Comparison of ENCODE assay signal across 27 mouse cellular contexts in genomic region chr3:98913591-98913990, GRCm38 (mm10). TPM values are rescaled to one million over a fixed set of nuclear protein-coding genes. Genes with fewer than 3 reads are reported as not detected.
DNase-seq lines count a peak whose midpoint lies in the region; ATAC-seq and TF ChIP-seq lines count a peak whose summit lies in the region.
"Had no signal": no experiment of that assay in that cellular context is flagged by ENCODE, and none has a peak within 500 bp of the region (broad histone marks: within the 10 kb centered on the region; RNA-seq: fewer than 3 reads in every experiment).

No protein-coding gene starts in this region.

- peak; percentile 53 for TF ChIP-seq CTCF in hindbrain, postnatal 0 days (IDR thresholded peaks at IDR 0.05; ENCODE audit: low read depth)
- TF ChIP-seq CTCF in cortical plate, adult 2 months (IDR thresholded peaks at IDR 0.05; ENCODE audit: extremely low read depth, insufficient read depth, low read length) = 0 out of 2 replicates have a peak, but pooled peaks have one; percentile 6

- ATAC-seq in hindbrain, postnatal 0 days = peak; percentile 45; the same call in 1 of the 2 replicates
- no peak for ATAC-seq in hindbrain, embryonic 14.5 days (ENCODE audit: low FRiP score)
- ATAC-seq in midbrain, embryonic 14.5 days (ENCODE audit: low FRiP score, low TSS enrichment) = no peak
- no peak for ATAC-seq in midbrain, embryonic 15.5 days (replicated peaks)
- ATAC-seq: forebrain, embryonic 14.5 days; hindbrain, embryonic 16.5 days had no signal

- H3K9me3 ChIP-seq in hindbrain, postnatal 0 days (ENCODE audit: low read length) = no peaks in the 10 kb centered on the region
- H3K9me3 ChIP-seq in hindbrain, embryonic 14.5 days (ENCODE audit: control insufficient read depth, low read length) = no peaks in the 10 kb centered on the region
- H3K9me3 ChIP-seq in midbrain, embryonic 14.5 days (ENCODE audit: control insufficient read depth, low read length) = no peaks in the 10 kb centered on the region
- H3K9me3 ChIP-seq in midbrain, embryonic 15.5 days = no peaks in the 10 kb centered on the region
- H3K9me3 ChIP-seq: embryonic facial prominence, embryonic 12.5 days; heart, embryonic 15.5 days; limb, embryonic 15.5 days; liver, embryonic 15.5 days; megakaryocyte, embryonic 14.5 days; neural tube, embryonic 12.5 days; stomach, embryonic 15.5 days had no signal

- H3K4me3 ChIP-seq in hindbrain, postnatal 0 days (ENCODE audit: low read length) = no peak overlapping the region
- H3K4me3 ChIP-seq in hindbrain, embryonic 14.5 days (replicated peaks; ENCODE audit: low read length) = no peak overlapping the region
- H3K4me3 ChIP-seq in midbrain, embryonic 14.5 days (replicated peaks; ENCODE audit: low read depth, low read length) = no peak overlapping the region
- H3K4me3 ChIP-seq in midbrain, embryonic 15.5 days = no peak overlapping the region
- H3K4me3 ChIP-seq in cortical plate, adult 2 months (ENCODE audit: insufficient read depth, low read length) = no peak overlapping the region
- H3K4me3 ChIP-seq: embryonic facial prominence, embryonic 12.5 days; heart, embryonic 15.5 days; limb, embryonic 15.5 days; liver, embryonic 15.5 days; megakaryocyte, embryonic 14.5 days; neural tube, embryonic 12.5 days; stomach, embryonic 15.5 days had no signal

- no peak overlapping the region for H3K4me2 ChIP-seq in hindbrain, postnatal 0 days (ENCODE audit: low read depth, low read length)
- H3K4me2 ChIP-seq in hindbrain, embryonic 14.5 days (replicated peaks) = no peak overlapping the region
- no peak overlapping the region for H3K4me2 ChIP-seq in midbrain, embryonic 14.5 days (ENCODE audit: low read length)
- no peak overlapping the region for H3K4me2 ChIP-seq in midbrain, embryonic 15.5 days
- H3K4me2 ChIP-seq: embryonic facial prominence, embryonic 12.5 days; heart, embryonic 15.5 days; limb, embryonic 15.5 days; liver, embryonic 15.5 days; neural tube, embryonic 12.5 days; stomach, embryonic 15.5 days had no signal

- DNase-seq in hindbrain, postnatal 0 days (ENCODE audit: low spot score) = peak; percentile 67
- no peak for DNase-seq in hindbrain, embryonic 14.5 days (ENCODE audit: low spot score)
- peak; percentile 18 for DNase-seq in midbrain, embryonic 14.5 days
- DNase-seq in NIH3T3 (ENCODE audit: low read depth) = peak; percentile 34
- DNase-seq in lung, postnatal 25 days (ENCODE audit: low spot score) = no peak
- DNase-seq: adrenal gland, adult 2 months; B cell, adult 2 months; cerebellum, adult 9-11 months; gastrocnemius, postnatal 25 days; heart, postnatal 4 days; kidney, adult 11 months; kidney, postnatal 25 days; layer of hippocampus, adult 9-11 months; lung, postnatal 10 days; thymus, adult 18-20 months had no signal

- no peaks in the 10 kb centered on the region for H3K36me3 ChIP-seq in hindbrain, postnatal 0 days (ENCODE audit: insufficient read depth, low read length)
- H3K36me3 ChIP-seq in hindbrain, embryonic 14.5 days (replicated peaks; ENCODE audit: control insufficient read depth, insufficient read depth) = no peaks in the 10 kb centered on the region
- no peaks in the 10 kb centered on the region for H3K36me3 ChIP-seq in midbrain, embryonic 14.5 days (ENCODE audit: control insufficient read depth, insufficient read depth, low read length)
- H3K36me3 ChIP-seq in midbrain, embryonic 15.5 days (replicated peaks) = no peaks in the 10 kb centered on the region
- H3K36me3 ChIP-seq: embryonic facial prominence, embryonic 12.5 days; heart, embryonic 15.5 days; limb, embryonic 15.5 days; liver, embryonic 15.5 days; neural tube, embryonic 12.5 days; stomach, embryonic 15.5 days had no signal

- H3K9ac ChIP-seq in hindbrain, postnatal 0 days (replicated peaks; ENCODE audit: low read length) = no peak overlapping the region
- H3K9ac ChIP-seq in hindbrain, embryonic 14.5 days = no peak overlapping the region
- no peak overlapping the region for H3K9ac ChIP-seq in midbrain, embryonic 14.5 days (replicated peaks; ENCODE audit: low read length)
- H3K9ac ChIP-seq in midbrain, embryonic 15.5 days = no peak overlapping the region
- H3K9ac ChIP-seq: embryonic facial prominence, embryonic 12.5 days; heart, embryonic 15.5 days; limb, embryonic 15.5 days; liver, embryonic 15.5 days; neural tube, embryonic 12.5 days; stomach, embryonic 15.5 days had no signal

- H3K27me3 ChIP-seq in hindbrain, postnatal 0 days (ENCODE audit: insufficient read depth, low read length) = no peaks in the 10 kb centered on the region
- no peaks in the 10 kb centered on the region for H3K27me3 ChIP-seq in hindbrain, embryonic 14.5 days (ENCODE audit: control insufficient read depth, insufficient read depth, low read length)
- no peaks in the 10 kb centered on the region for H3K27me3 ChIP-seq in midbrain, embryonic 14.5 days (ENCODE audit: control insufficient read depth, insufficient read depth, low read length)
- H3K27me3 ChIP-seq in midbrain, embryonic 15.5 days (replicated peaks) = no peaks in the 10 kb centered on the region
- H3K27me3 ChIP-seq: embryonic facial prominence, embryonic 12.5 days; heart, embryonic 15.5 days; limb, embryonic 15.5 days; liver, embryonic 15.5 days; megakaryocyte, embryonic 14.5 days; neural tube, embryonic 12.5 days; stomach, embryonic 15.5 days had no signal

- no peak overlapping the region for H3K27ac ChIP-seq in hindbrain, postnatal 0 days
- no peak overlapping the region for H3K27ac ChIP-seq in hindbrain, embryonic 14.5 days
- no peak overlapping the region for H3K27ac ChIP-seq in midbrain, embryonic 14.5 days (replicated peaks; ENCODE audit: low read depth, low read length)
- no peak overlapping the region for H3K27ac ChIP-seq in midbrain, embryonic 15.5 days
- H3K27ac ChIP-seq in cortical plate, adult 2 months (ENCODE audit: insufficient read depth, low read length) = no peak overlapping the region
- H3K27ac ChIP-seq: embryonic facial prominence, embryonic 12.5 days; heart, embryonic 15.5 days; limb, embryonic 15.5 days; liver, embryonic 15.5 days; neural tube, embryonic 12.5 days; stomach, embryonic 15.5 days had no signal

- H3K4me1 ChIP-seq in hindbrain, postnatal 0 days (ENCODE audit: insufficient read depth, low read length) = no peaks in the 10 kb centered on the region
- no peaks in the 10 kb centered on the region for H3K4me1 ChIP-seq in hindbrain, embryonic 14.5 days (replicated peaks; ENCODE audit: control insufficient read depth, insufficient read depth, low read length)
- no peaks in the 10 kb centered on the region for H3K4me1 ChIP-seq in midbrain, embryonic 14.5 days (ENCODE audit: control insufficient read depth, insufficient read depth, low read length)
- H3K4me1 ChIP-seq in midbrain, embryonic 15.5 days = no peaks in the 10 kb centered on the region
- no peaks in the 10 kb centered on the region for H3K4me1 ChIP-seq in cortical plate, adult 2 months (ENCODE audit: control insufficient read depth, insufficient read depth, low read length)
- H3K4me1 ChIP-seq: embryonic facial prominence, embryonic 12.5 days; heart, embryonic 15.5 days; limb, embryonic 15.5 days; liver, embryonic 15.5 days; megakaryocyte, embryonic 14.5 days; neural tube, embryonic 12.5 days; stomach, embryonic 15.5 days had no signal

- TF ChIP-seq POLR2A in cortical plate, adult 2 months (IDR thresholded peaks at IDR 0.05; ENCODE audit: extremely low read depth, insufficient read depth, low read length) = no peak

- 76% methylated on average over 6 of the region's 6 CpGs for whole genome bisulfite sequencing in hindbrain, postnatal 0 days
- WGBS in hindbrain, embryonic 14.5 days = 82% methylated on average over 6 of the region's 6 CpGs
- 81% methylated on average over 6 of the region's 6 CpGs for WGBS in midbrain, embryonic 14.5 days
- 77% methylated on average over 6 of the region's 6 CpGs for WGBS in midbrain, embryonic 15.5 days

RNA-seq across cellular contexts. Expression of gene Hao2, which starts 20.6 kb away (rescaled TPM):
- not detected in 2 replicates for total RNA-seq in hindbrain, postnatal 0 days (2014; rRNA removed)
- not detected in 2 replicates for polyA plus RNA-seq in hindbrain, postnatal 0 days (2015; fragmentation: Nextera tagmentation; extraction: Ambion mirVana)
- not detected in 2 replicates for polyA plus RNA-seq in hindbrain, embryonic 14.5 days (2014; fragmentation: Nextera tagmentation; extraction: Ambion mirVana)
- polyA plus RNA-seq in midbrain, embryonic 14.5 days (2014; fragmentation: Nextera tagmentation; extraction: Ambion mirVana) = not detected in 2 replicates
- 0.10 TPM in 1 of 2 replicates, not detected in the other for polyA plus RNA-seq in midbrain, embryonic 15.5 days (2015; fragmentation: Nextera tagmentation; extraction: Ambion mirVana)
- not detected in 2 replicates for polyA plus RNA-seq in cortical plate, adult 2 months (2012; rRNA removed)
- total RNA-seq: gastrocnemius, postnatal 25 days; heart, adult 8-10 months; heart, postnatal 4 days had no signal
- polyA plus RNA-seq: forebrain, embryonic 14.5 days; heart, embryonic 15.5 days; hindbrain, embryonic 16.5 days; limb, embryonic 15.5 days had no signal

RNA-seq across cellular contexts. Expression of gene Hsd3b1, which starts 54.0 kb away (rescaled TPM):
- total RNA-seq in hindbrain, postnatal 0 days (2014; rRNA removed) = 0.10 TPM in 1 of 2 replicates, not detected in the other
- polyA plus RNA-seq in hindbrain, postnatal 0 days (2015; fragmentation: Nextera tagmentation; extraction: Ambion mirVana) = not detected in 2 replicates
- not detected in 2 replicates for polyA plus RNA-seq in hindbrain, embryonic 14.5 days (2014; fragmentation: Nextera tagmentation; extraction: Ambion mirVana)
- polyA plus RNA-seq in midbrain, embryonic 14.5 days (2014; fragmentation: Nextera tagmentation; extraction: Ambion mirVana) = 0.29 TPM in 1 of 2 replicates, not detected in the other
- polyA plus RNA-seq in midbrain, embryonic 15.5 days (2015; fragmentation: Nextera tagmentation; extraction: Ambion mirVana) = not detected in 2 replicates
- polyA plus RNA-seq in cortical plate, adult 2 months (2012; rRNA removed) = not detected in 2 replicates
- total RNA-seq: gastrocnemius, postnatal 25 days; heart, postnatal 4 days had no signal
- polyA plus RNA-seq: forebrain, embryonic 14.5 days; hindbrain, embryonic 16.5 days; limb, embryonic 15.5 days had no signal

Comparison
In these comparisons a context has a peak if more than half of its experiments do, and no peak if none do; other contexts are left out.
1. DNase-seq: peak in hindbrain, postnatal 0 days (single experiment), midbrain, embryonic 14.5 days (single experiment) and NIH3T3 (single experiment); none in hindbrain, embryonic 14.5 days (single experiment) and lung, postnatal 25 days (single experiment).